Mouse (Mus musculus) MEL (cell line): ENCODE measurements around the gene Rhobtb1. TPM values are rescaled to one million over a fixed set of nuclear protein-coding genes. Genes with fewer than 3 reads are reported as not detected.

ENCODE experiments used
- DNase-seq: peaks from one replicate; pipeline ENCODE4 v3.0.0; 2011; ENCODE audit warnings: low read depth, low spot score
- H3K27ac ChIP-seq: 2 replicates; pipeline ENCODE4 v1.5.1; 2012; ENCODE audit warnings: low read depth, mild to moderate bottlenecking, control low read depth, low read length, moderate library complexity; ENCODE audit not compliant: control insufficient read depth
- H3K27me3 ChIP-seq, 2 experiments: fragments of 150-350 bp in 1 of 2; sonication (generic) in 1 of 2; 2 replicates each; pipeline ENCODE4 v1.6.1; 2012; ENCODE audit warnings: low read length in 2 of 2, mild to moderate bottlenecking in 2 of 2, improper control_type of control experiment in 1 of 2, moderate library complexity in 1 of 2; ENCODE audit not compliant: insufficient read depth in 2 of 2, control insufficient read depth in 1 of 2
- H3K36me3 ChIP-seq, 2 experiments: 2 replicates each; pipeline ENCODE4 v1.6.1; 2012 to 2014; ENCODE audit warnings: low read length in 2 of 2, improper control_type of control experiment in 1 of 2, inconsistent platforms in 1 of 2, mild to moderate bottlenecking in 1 of 2; ENCODE audit not compliant: insufficient read depth in 2 of 2, control insufficient read depth in 1 of 2
- H3K4me1 ChIP-seq, 2 experiments: fragments of 150-350 bp in 1 of 2; sonication (generic) in 1 of 2; 2 replicates each; pipeline ENCODE4 v1.6.1; 2012; ENCODE audit warnings: low read length in 2 of 2, improper control_type of control experiment in 1 of 2, mild to moderate bottlenecking in 1 of 2; ENCODE audit not compliant: insufficient read depth in 2 of 2, control insufficient read depth in 1 of 2
- H3K4me3 ChIP-seq, 2 experiments: fragments of 150-350 bp in 1 of 2; sonication (generic) in 1 of 2; 2 replicates each; pipeline ENCODE4 v1.5.1; 2012; ENCODE audit warnings: low read depth in 2 of 2, low read length in 2 of 2, mild to moderate bottlenecking in 2 of 2, moderate library complexity in 2 of 2, control low read depth in 1 of 2, improper control_type of control experiment in 1 of 2; ENCODE audit not compliant: control insufficient read depth in 1 of 2, insufficient read depth in 1 of 2
- H3K79me2 ChIP-seq: 2 replicates; pipeline ENCODE4 v1.6.1; 2012; ENCODE audit warnings: mild to moderate bottlenecking, low read length, moderate library complexity; ENCODE audit not compliant: control insufficient read depth, poor library complexity, insufficient read depth
- H3K9ac ChIP-seq: 2 replicates; pipeline ENCODE4 v1.6.1; 2012; ENCODE audit warnings: low read depth, mild to moderate bottlenecking, control low read depth, low read length, moderate library complexity; ENCODE audit not compliant: control insufficient read depth, poor library complexity, severe bottlenecking
- H3K9me3 ChIP-seq: fragments of 150-350 bp; sonication (generic); replicated peaks from 2 replicates; pipeline ENCODE4 v1.6.1; 2012; ENCODE audit warnings: mild to moderate bottlenecking, low read length, improper control_type of control experiment, moderate library complexity; ENCODE audit not compliant: insufficient read depth
- BHLHE40 ChIP-seq: IDR thresholded peaks from 2 replicates; pipeline ENCODE4 v1.6.1; 2012; ENCODE audit warnings: low read depth, mild to moderate bottlenecking, inconsistent platforms, low read length, improper control_type of control experiment, borderline replicate concordance
- CTCF ChIP-seq, 3 experiments: IDR thresholded peaks in 2 of 3; conservative IDR thresholded peaks in 1 of 3; 2 replicates each; pipeline ENCODE4 v1.5.1; 2011 to 2012; ENCODE audit warnings: low read length in 3 of 3, low read depth in 2 of 3, mild to moderate bottlenecking in 2 of 3, improper control_type of control experiment in 1 of 3, inconsistent platforms in 1 of 3, mixed read lengths in 1 of 3, moderate library complexity in 1 of 3; ENCODE audit not compliant: control insufficient read depth in 1 of 3, insufficient read depth in 1 of 3, poor library complexity in 1 of 3, severe bottlenecking in 1 of 3
- E2F4 ChIP-seq: IDR thresholded peaks from 2 replicates; pipeline ENCODE4 v1.6.1; 2011; ENCODE audit warnings: low read depth, low read length, improper control_type of control experiment, borderline replicate concordance
- ELF1 ChIP-seq: IDR thresholded peaks from 2 replicates; pipeline ENCODE4 v1.6.1; 2014; ENCODE audit warnings: low read depth, mild to moderate bottlenecking, inconsistent platforms, low read length, improper control_type of control experiment, moderate library complexity
- ETS1 ChIP-seq: IDR thresholded peaks from 2 replicates; pipeline ENCODE4 v1.6.1; 2012; ENCODE audit warnings: low read depth, mild to moderate bottlenecking, inconsistent platforms, low read length, improper control_type of control experiment, moderate library complexity
- GABPA ChIP-seq: IDR thresholded peaks from 2 replicates; pipeline ENCODE4 v1.6.1; 2012; ENCODE audit warnings: low read depth, mild to moderate bottlenecking, inconsistent platforms, low read length, improper control_type of control experiment, moderate library complexity
- HCFC1 ChIP-seq: IDR thresholded peaks from 2 replicates; pipeline ENCODE4 v1.6.1; 2012; ENCODE audit warnings: low read depth, mild to moderate bottlenecking, inconsistent platforms, low read length, improper control_type of control experiment, moderate library complexity
- JUND ChIP-seq: IDR thresholded peaks from 2 replicates; pipeline ENCODE4 v1.6.1; 2011; ENCODE audit warnings: low read depth, mild to moderate bottlenecking, improper control_type of control experiment, low read length
- MAFK ChIP-seq: IDR thresholded peaks from 2 replicates; pipeline ENCODE4 v1.6.1; 2011; ENCODE audit warnings: low read depth, mild to moderate bottlenecking, low read length, improper control_type of control experiment, borderline replicate concordance
- MYB ChIP-seq: IDR thresholded peaks from 2 replicates; pipeline ENCODE4 v1.6.1; 2011; ENCODE audit warnings: mild to moderate bottlenecking, low read depth, low read length, improper control_type of control experiment
- MYC ChIP-seq: IDR thresholded peaks from 2 replicates; pipeline ENCODE4 v1.6.1; 2011; ENCODE audit warnings: low read depth, mild to moderate bottlenecking, low read length, improper control_type of control experiment, moderate library complexity
- NRF1 ChIP-seq: IDR thresholded peaks from 2 replicates; pipeline ENCODE4 v1.6.1; 2014; ENCODE audit warnings: low read depth, mild to moderate bottlenecking, inconsistent platforms, low read length, improper control_type of control experiment, moderate library complexity; ENCODE audit not compliant: poor library complexity, insufficient read depth, severe bottlenecking
- POLR2AphosphoS2 ChIP-seq: IDR thresholded peaks from 2 replicates; pipeline ENCODE4 v1.6.1; 2011; ENCODE audit warnings: low read length, improper control_type of control experiment
- POLR2AphosphoS5 ChIP-seq: IDR thresholded peaks from 2 replicates; pipeline ENCODE4 v1.6.1; 2012; ENCODE audit warnings: low read depth, borderline replicate concordance, mild to moderate bottlenecking, inconsistent platforms, low read length, moderate library complexity, mixed read lengths
- RAD21 ChIP-seq: IDR thresholded peaks from 2 replicates; pipeline ENCODE4 v1.6.1; 2011; ENCODE audit warnings: mild to moderate bottlenecking, low read depth, low read length, improper control_type of control experiment
- RCOR1 ChIP-seq: IDR thresholded peaks from 2 replicates; pipeline ENCODE4 v1.6.1; 2012; ENCODE audit warnings: low read depth, mild to moderate bottlenecking, inconsistent platforms, low read length, improper control_type of control experiment
- SIN3A ChIP-seq: IDR thresholded peaks from 2 replicates; pipeline ENCODE4 v1.6.1; 2012; ENCODE audit warnings: low read length, improper control_type of control experiment, inconsistent platforms
- SMC3 ChIP-seq: IDR thresholded peaks from 2 replicates; pipeline ENCODE4 v1.6.1; 2011; ENCODE audit warnings: low read depth, low read length, improper control_type of control experiment
- TAL1 ChIP-seq: IDR thresholded peaks from 2 replicates; pipeline ENCODE4 v1.6.1; 2012; ENCODE audit warnings: mild to moderate bottlenecking, inconsistent platforms, low read length, moderate library complexity, mixed read lengths
- TCF12 ChIP-seq: IDR thresholded peaks from 2 replicates; pipeline ENCODE4 v1.6.1; 2014; ENCODE audit warnings: low read depth, mild to moderate bottlenecking, inconsistent platforms, low read length, improper control_type of control experiment, moderate library complexity
- UBTF ChIP-seq: IDR thresholded peaks from 2 replicates; pipeline ENCODE4 v1.6.1; 2012; ENCODE audit warnings: low read depth, mild to moderate bottlenecking, inconsistent platforms, low read length, improper control_type of control experiment, moderate library complexity, borderline replicate concordance; ENCODE audit not compliant: insufficient read depth
- USF1 ChIP-seq: IDR thresholded peaks from 2 replicates; pipeline ENCODE4 v1.6.1; 2014; ENCODE audit warnings: low read depth, mild to moderate bottlenecking, inconsistent platforms, low read length, improper control_type of control experiment, moderate library complexity
- ZKSCAN1 ChIP-seq: IDR thresholded peaks from 2 replicates; pipeline ENCODE4 v1.6.1; 2012; ENCODE audit warnings: low read depth, mild to moderate bottlenecking, inconsistent platforms, low read length, improper control_type of control experiment, moderate library complexity
- ZMIZ1 ChIP-seq: IDR thresholded peaks from 2 replicates; pipeline ENCODE4 v1.6.1; 2012; ENCODE audit warnings: low read depth, mild to moderate bottlenecking, inconsistent platforms, low read length, improper control_type of control experiment, moderate library complexity
- ZNF384 ChIP-seq: IDR thresholded peaks from 2 replicates; pipeline ENCODE4 v1.6.1; 2012; ENCODE audit warnings: low read depth, mild to moderate bottlenecking, inconsistent platforms, low read length, improper control_type of control experiment
- polyA plus RNA-seq, 2 experiments: library from polyadenylated mRNA; stranded (reverse) in 1 of 2; unstranded in 1 of 2; fragments of >175 nt in 1 of 2; fragments of >200 nt in 1 of 2; gene quantifications; 2 replicates each; pipeline versions ENCODE4 v1.2.1 to v1.2.4; 2012; ENCODE audit warnings: low replicate concordance in 2 of 2, low read depth in 1 of 2; ENCODE audit not compliant: insufficient read length in 2 of 2, insufficient read depth in 1 of 2, missing spikeins in 1 of 2
- total RNA-seq: library from RNA; depleted of rRNA; stranded (reverse); fragments of 300-350 nt; gene quantifications from 2 replicates; pipeline ENCODE4 v1.2.3, GENCODE M21; 2012

Gene Rhobtb1
- total and polyA plus RNA-seq, 3 experiments, result not detected

- Histone ChIP-seq H3K27ac (no peak overlapping the region), H3K36me3 (no peaks in the 10 kb centered on the region), H3K4me3 (no peak overlapping the region), H3K9me3 (no peaks in the 10 kb centered on the region), H3K79me2 (no peaks in the 10 kb centered on the region), H3K4me1 (no peaks in the 10 kb centered on the region), H3K9ac (no peak overlapping the region), H3K27me3 (no peaks in the 10 kb centered on the region; a peak in 1 of 4 replicates)
- TF ChIP-seq RAD21 (no peak), HCFC1 (no peak), MYC (no peak), USF1 (no peak), ZMIZ1 (no peak), ZKSCAN1 (no peak), TAL1 (no peak), TCF12 (no peak), ZNF384 (no peak), UBTF (no peak), ETS1 (no peak), MAFK (no peak), BHLHE40 (no peak), NRF1 (no peak), RCOR1 (no peak), POLR2AphosphoS2 (no peak), SIN3A (no peak), MYB (no peak)
- no peak for DNase-seq
These were observed 56.2 kb downstream of the Rhobtb1 start for GRCm38 (mm10) chr10:69207481-69207880.

GRCm38 (mm10) chr10:69207981-69208630, 56.9 kb downstream of the Rhobtb1 start:
- no peak for TF ChIP-seq CTCF (IDR thresholded peaks at IDR 0.05 in 2 of 3, conservative IDR thresholded peaks at IDR 0.05 in 1 of 3; ENCODE audit: control insufficient read depth in 1 of 3, insufficient read depth in 1 of 3, low read depth in 2 of 3, low read length in 3 of 3, poor library complexity in 1 of 3, severe bottlenecking in 1 of 3)
- no peak for TF ChIP-seq RAD21
- no peak for TF ChIP-seq HCFC1
- no peak for TF ChIP-seq POLR2AphosphoS5
- no peak for TF ChIP-seq USF1
- no peak for TF ChIP-seq E2F4
- TF ChIP-seq GABPA, result no peak
- no peak for TF ChIP-seq JUND
- TF ChIP-seq SMC3, result no peak
- TF ChIP-seq TCF12, result no peak
- TF ChIP-seq ELF1, result no peak
- TF ChIP-seq TAL1, result no peak
- no peak for TF ChIP-seq NRF1
- H3K9ac ChIP-seq, result no peak overlapping the region
- H3K4me3 ChIP-seq, result no peak overlapping the region
- H3K79me2 ChIP-seq, result no peaks in the 10 kb centered on the region
- no peak for DNase-seq
- no peak overlapping the region for H3K27ac ChIP-seq
- H3K9me3 ChIP-seq, result no peaks in the 10 kb centered on the region
- no peaks in the 10 kb centered on the region; a peak in 1 of 4 replicates for H3K27me3 ChIP-seq
- no peaks in the 10 kb centered on the region for H3K36me3 ChIP-seq
- no peaks in the 10 kb centered on the region for H3K4me1 ChIP-seq
